10 mouse cellular contexts compared by ENCODE assay signal in the genomic region with DNA sequence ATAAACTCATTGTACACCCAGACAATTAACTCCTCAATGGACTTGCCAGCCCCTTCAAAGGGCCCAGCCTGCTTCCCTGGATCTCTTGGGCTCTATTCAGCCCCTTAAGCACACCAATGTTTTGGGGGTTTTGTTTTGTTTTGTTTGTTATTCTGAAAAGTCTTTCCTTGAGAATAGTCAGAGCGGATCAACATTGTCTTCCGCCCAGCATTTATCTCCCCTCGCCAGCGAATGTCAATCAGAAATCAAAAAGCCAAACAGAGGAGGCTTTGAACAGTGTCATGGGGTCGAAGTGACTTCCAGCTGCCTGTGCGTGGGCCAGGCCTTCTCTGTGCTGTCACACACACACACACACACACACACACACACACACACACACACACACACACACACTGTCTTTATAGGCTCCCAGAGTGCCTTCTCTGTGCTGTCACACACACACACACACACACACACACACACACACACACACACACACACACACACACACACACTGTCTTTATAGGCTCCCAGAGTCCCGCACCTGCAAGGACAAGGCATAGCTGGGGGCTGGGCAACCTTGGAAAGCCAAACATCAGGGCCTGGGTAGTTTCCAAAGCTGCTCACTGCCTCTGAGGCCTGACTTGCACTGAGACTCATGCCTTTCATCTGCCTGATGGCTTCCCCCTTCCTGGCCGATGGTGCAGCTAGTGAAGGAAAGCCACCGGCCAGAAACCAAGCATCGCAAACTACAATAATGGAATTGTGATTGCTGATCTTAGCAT.
DNase-seq lines count a peak whose midpoint lies in the region; ATAC-seq and TF ChIP-seq lines count a peak whose summit lies in the region.
"Had no signal": no experiment of that assay in that cellular context is flagged by ENCODE, and none has a peak within 500 bp of the region (broad histone marks: within the 10 kb centered on the region; RNA-seq: fewer than 3 reads in every experiment).

No protein-coding gene starts in this region.

- ATAC-seq in embryonic facial prominence, embryonic 11.5 days (replicated peaks; ENCODE audit: insufficient number of reproducible peaks, low FRiP score, low TSS enrichment, low read depth) = peak; percentile 76
- ATAC-seq in hindbrain, postnatal 0 days = peak; percentile 88
- ATAC-seq: intestine, embryonic 16.5 days had no signal

- H3K36me3 ChIP-seq in embryonic facial prominence, embryonic 11.5 days (replicated peaks; ENCODE audit: control insufficient read depth, insufficient read depth, low read depth, low read length) = no peaks in the 10 kb centered on the region
- no peaks in the 10 kb centered on the region for H3K36me3 ChIP-seq in hindbrain, postnatal 0 days (ENCODE audit: insufficient read depth, low read length)
- H3K36me3 ChIP-seq: heart, embryonic 13.5 days had no signal

- peak; percentile 77 for DNase-seq in ovary, postnatal 36 days (ENCODE audit: low spot score)
- DNase-seq in ovary, postnatal 14 days (ENCODE audit: low spot score) = no peak
- DNase-seq in embryonic facial prominence, embryonic 11.5 days (ENCODE audit: low spot score) = peak; percentile 35
- DNase-seq in hindbrain, postnatal 0 days (ENCODE audit: low spot score) = peak; percentile 67
- DNase-seq in gastrocnemius, postnatal 36 days = no peak
- DNase-seq in layer of hippocampus, adult 18-20 months (ENCODE audit: low spot score in 2 of 2) = no peak
- DNase-seq in urinary bladder, adult 2 months (ENCODE audit: low spot score) = no peak
- DNase-seq: lung, postnatal 4 days had no signal

- H3K9me3 ChIP-seq in embryonic facial prominence, embryonic 11.5 days (replicated peaks; ENCODE audit: control insufficient read depth, low read length) = no peaks in the 10 kb centered on the region
- H3K9me3 ChIP-seq in hindbrain, postnatal 0 days (ENCODE audit: low read length) = no peaks in the 10 kb centered on the region
- H3K9me3 ChIP-seq: heart, embryonic 13.5 days had no signal

- 34% methylated on average over 10 of the region's 10 CpGs for WGBS in embryonic facial prominence, embryonic 11.5 days
- WGBS in hindbrain, postnatal 0 days = 18% methylated on average over 10 of the region's 10 CpGs

- no peaks in the 10 kb centered on the region for H3K27me3 ChIP-seq in embryonic facial prominence, embryonic 11.5 days (ENCODE audit: control insufficient read depth, insufficient read depth, low read length)
- H3K27me3 ChIP-seq in hindbrain, postnatal 0 days (ENCODE audit: insufficient read depth, low read length) = no peaks in the 10 kb centered on the region
- H3K27me3 ChIP-seq: heart, embryonic 13.5 days had no signal

- no peak overlapping the region for H3K4me2 ChIP-seq in embryonic facial prominence, embryonic 11.5 days (ENCODE audit: low read depth, low read length)
- no peak overlapping the region for H3K4me2 ChIP-seq in hindbrain, postnatal 0 days (ENCODE audit: low read depth, low read length)
- H3K4me2 ChIP-seq: heart, embryonic 13.5 days had no signal

- no peak for TF ChIP-seq CTCF in hindbrain, postnatal 0 days (IDR thresholded peaks at IDR 0.05; ENCODE audit: low read depth)

- peaks cover 1% of the 10 kb centered on the region; the same call in 1 of the 2 replicates for H3K4me1 ChIP-seq in embryonic facial prominence, embryonic 11.5 days (ENCODE audit: control insufficient read depth, insufficient read depth, low read length)
- H3K4me1 ChIP-seq in hindbrain, postnatal 0 days (ENCODE audit: insufficient read depth, low read length) = 0 out of 2 replicates have a peak, but pooled peaks cover 4% of the 10 kb centered on the region

- no peak overlapping the region for H3K4me3 ChIP-seq in embryonic facial prominence, embryonic 11.5 days (ENCODE audit: low read depth, low read length)
- H3K4me3 ChIP-seq in hindbrain, postnatal 0 days (ENCODE audit: low read length) = no peak overlapping the region
- H3K4me3 ChIP-seq: heart, embryonic 13.5 days had no signal

- no peak overlapping the region for H3K27ac ChIP-seq in embryonic facial prominence, embryonic 11.5 days (replicated peaks; ENCODE audit: low read depth, low read length)
- H3K27ac ChIP-seq in hindbrain, postnatal 0 days = peak overlapping the region; percentile 36; the same call in 1 of the 2 replicates
- H3K27ac ChIP-seq: heart, embryonic 13.5 days had no signal

- intact Hi-C loops in gastrocnemius, postnatal 36 days (cut with DNase I) = no loop called here

- H3K9ac ChIP-seq in embryonic facial prominence, embryonic 11.5 days (replicated peaks; ENCODE audit: low read length) = no peak overlapping the region
- H3K9ac ChIP-seq in hindbrain, postnatal 0 days (replicated peaks; ENCODE audit: low read length) = no peak overlapping the region
- H3K9ac ChIP-seq: heart, embryonic 13.5 days had no signal

Comparison
In these comparisons a context has a peak if more than half of its experiments do, and no peak if none do; other contexts are left out.
1. DNase-seq: peak in ovary, postnatal 36 days (single experiment), embryonic facial prominence, embryonic 11.5 days (single experiment) and hindbrain, postnatal 0 days (single experiment); none in ovary, postnatal 14 days (single experiment), gastrocnemius, postnatal 36 days (0 of 2), layer of hippocampus, adult 18-20 months (0 of 2) and urinary bladder, adult 2 months (single experiment).